Mouse (Mus musculus) liver, embryonic 11.5 days (tissue): ENCODE results near the gene Rhbdf2. TPM values are rescaled to one million over a fixed set of nuclear protein-coding genes. Genes with fewer than 3 reads are reported as not detected.

Source experiments
- ATAC-seq: fragments of 200-750 bp; cut with Nextera tagmentation; replicated peaks from 2 replicates; pipeline ENCODE4 v1.8.0; 2017; ENCODE audit warnings: moderate number of reproducible peaks, mild to moderate bottlenecking, moderate TSS enrichment, moderate library complexity; ENCODE audit not compliant: low FRiP score
- DNase-seq: peaks from one replicate; pipeline ENCODE4 v3.0.0-alpha.2; 2017; ENCODE audit warnings: low spot score
- H3K27ac ChIP-seq: fragments of 300-500 bp; sonication (generic); 2 replicates; pipeline ENCODE4 v1.5.1; 2014; ENCODE audit warnings: mild to moderate bottlenecking, low read depth, low read length, control low read depth
- H3K27me3 ChIP-seq: fragments of 300-500 bp; sonication (generic); replicated peaks from 2 replicates; pipeline ENCODE4 v1.6.1; 2014; ENCODE audit warnings: low read length, mixed read lengths; ENCODE audit not compliant: control insufficient read depth, insufficient read depth
- H3K36me3 ChIP-seq: fragments of 300-500 bp; sonication (generic); 2 replicates; pipeline ENCODE4 v1.6.1; 2014; ENCODE audit warnings: mild to moderate bottlenecking, low read length, moderate library complexity, mixed read lengths; ENCODE audit not compliant: control insufficient read depth, insufficient read depth
- H3K4me1 ChIP-seq: fragments of 300-500 bp; sonication (generic); replicated peaks from 2 replicates; pipeline ENCODE4 v1.6.1; 2014; ENCODE audit warnings: low read length, mixed read lengths; ENCODE audit not compliant: control insufficient read depth, insufficient read depth
- H3K4me2 ChIP-seq: fragments of 300-500 bp; sonication (generic); 2 replicates; pipeline ENCODE4 v1.6.1; 2014; ENCODE audit warnings: mild to moderate bottlenecking, control low read depth, moderate library complexity
- H3K4me3 ChIP-seq: fragments of 300-500 bp; sonication (generic); 2 replicates; pipeline ENCODE4 v1.5.1; 2014; ENCODE audit warnings: low read depth, low read length, control low read depth
- H3K9ac ChIP-seq: fragments of 300-500 bp; sonication (generic); 2 replicates; pipeline ENCODE4 v1.6.1; 2014; ENCODE audit warnings: low read depth, low read length, control low read depth
- H3K9me3 ChIP-seq: fragments of 300-500 bp; sonication (generic); 2 replicates; pipeline ENCODE4 v1.6.1; 2016; ENCODE audit warnings: low read length, inconsistent platforms, mixed read lengths; ENCODE audit not compliant: control insufficient read depth
- WGBS: fragments of 180-500 bp; shearing (Covaris S2); extraction: QIAGEN DNeasy Blood & Tissue Kit; methylation state at CpG from one replicate; pipeline ENCODE4 v1.1.7; 2014; 5-methylcytosine and 5-hydroxymethylcytosine counted together
- polyA plus RNA-seq: library from polyadenylated mRNA; unstranded; fragments of >200 nt; fragmentation: Nextera tagmentation; extraction: Ambion mirVana; gene quantifications from 2 replicates; pipeline ENCODE4 v1.2.1, GENCODE M21; 2014

Gene Rhbdf2
- polyA plus RNA-seq, 1 experiment from 2014 or later, result 10.6 TPM

DNA sequence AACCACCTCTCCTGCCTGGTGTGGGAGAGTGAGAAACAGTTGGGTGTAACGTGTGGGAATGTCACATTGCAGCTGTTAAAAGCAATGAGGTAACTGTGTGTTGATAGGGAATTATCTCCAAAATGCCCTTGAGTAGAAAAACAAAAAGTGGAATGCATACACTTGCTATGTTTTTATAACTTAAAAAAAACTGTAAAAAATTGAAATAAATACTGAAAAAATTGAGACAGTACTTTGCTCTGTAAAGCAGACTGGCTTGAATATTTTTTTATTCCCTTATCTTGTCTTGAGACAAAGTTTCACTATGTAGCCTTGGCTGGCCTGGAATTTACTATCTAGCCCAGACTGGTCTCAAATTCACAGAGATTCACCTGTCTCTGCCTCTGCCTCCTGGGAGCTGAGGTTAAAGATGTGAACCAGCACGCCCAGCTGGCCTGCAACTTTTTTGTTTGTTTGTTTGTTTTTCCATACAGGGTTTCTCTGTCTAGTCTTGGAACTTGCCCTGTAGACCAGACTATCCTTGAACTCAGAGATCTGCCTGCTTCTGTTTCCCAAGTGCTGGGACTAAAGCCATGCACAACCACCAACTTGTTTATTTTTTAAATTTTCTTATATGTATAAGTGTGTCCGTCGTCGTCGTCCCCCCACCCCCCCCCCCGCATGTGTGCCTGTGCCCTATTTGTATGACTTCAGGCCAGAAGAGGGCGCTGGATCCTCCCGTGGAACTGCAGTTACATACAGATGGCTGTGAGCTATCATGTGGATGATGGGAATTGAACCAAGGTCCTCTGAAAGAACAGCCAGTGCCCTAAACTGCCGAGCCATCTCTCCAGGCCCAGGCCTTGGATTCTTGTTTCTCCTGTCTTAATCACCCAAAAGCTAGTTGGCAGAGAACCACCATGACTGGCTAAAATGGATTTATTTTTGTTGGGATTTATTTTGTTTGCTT, 527 bp upstream of the Rhbdf2 start:
- peaks cover 40% of the 10 kb centered on the region for H3K4me1 ChIP-seq

DNA sequence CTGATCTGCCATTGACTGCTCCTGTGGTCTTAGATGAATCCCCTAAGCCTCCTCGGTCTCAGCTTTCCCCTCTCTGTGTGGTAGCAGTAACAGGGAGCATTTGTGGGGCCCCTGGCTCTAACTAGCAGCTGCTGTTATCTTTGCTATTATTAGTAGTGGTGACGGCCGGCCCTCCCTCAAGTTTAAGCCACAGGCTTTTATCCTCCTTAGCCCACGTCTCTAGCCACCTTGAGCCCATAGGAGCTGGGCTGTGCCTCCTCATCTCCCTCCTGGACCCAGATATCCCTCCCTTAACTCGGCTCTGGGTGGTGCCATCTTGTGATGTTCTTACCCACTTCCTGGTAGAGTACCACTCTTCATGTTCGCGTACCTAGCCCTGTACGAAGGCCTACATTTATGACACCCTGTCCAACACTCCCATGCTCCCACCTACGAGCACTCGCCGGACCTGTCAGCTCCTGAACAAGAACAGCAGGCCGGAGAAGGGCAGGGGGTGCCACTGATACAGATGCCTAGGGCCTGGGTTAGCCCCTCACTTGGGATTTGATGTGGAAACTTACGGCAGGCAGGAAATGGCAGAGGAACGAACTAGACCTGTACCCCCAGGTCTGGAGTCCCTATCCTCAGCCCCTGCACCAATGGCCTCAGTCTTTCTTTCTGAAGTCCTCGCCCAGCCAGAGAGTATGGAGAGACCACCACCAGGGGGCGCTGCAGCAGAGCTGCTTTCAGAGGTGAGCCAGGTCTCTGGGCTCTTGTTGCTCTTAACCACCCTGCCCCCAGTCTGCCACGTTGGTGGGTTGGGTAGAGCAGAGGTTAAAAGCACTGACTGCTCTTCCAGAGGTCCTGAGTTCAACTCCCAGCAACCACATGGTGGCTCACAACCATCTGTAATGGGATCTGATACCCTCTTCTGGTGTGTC, 1.5 kb downstream of the Rhbdf2 start:
- Histone ChIP-seq H3K27ac (peak overlapping the region; percentile 89), H3K9ac (peak overlapping the region; percentile 41; the same call in 1 of the 2 replicates), H3K4me3 (no peak overlapping the region), H3K27me3 (no peaks in the 10 kb centered on the region), H3K9me3 (no peaks in the 10 kb centered on the region), H3K4me1 (peaks cover 57% of the 10 kb centered on the region), H3K4me2 (peak overlapping the region; percentile 89), H3K36me3 (no peaks in the 10 kb centered on the region)
- WGBS, result 50% methylated on average over 17 of the region's 17 CpGs
- DNase-seq (peak; percentile 81), ATAC-seq (peak; percentile 35)

More for the DNA sequence above, 527 bp upstream of the Rhbdf2 start:
- no peak for DNase-seq
- WGBS, result 35% methylated on average over 10 of the region's 10 CpGs
- no peaks in the 10 kb centered on the region for H3K27me3 ChIP-seq
- no peaks in the 10 kb centered on the region for H3K36me3 ChIP-seq
- no peaks in the 10 kb centered on the region for H3K9me3 ChIP-seq
- no peak overlapping the region for H3K4me2 ChIP-seq
- no peak overlapping the region for H3K9ac ChIP-seq
- no peak overlapping the region for H3K4me3 ChIP-seq
- no peak overlapping the region for H3K27ac ChIP-seq
- ATAC-seq, result no peak

DNA sequence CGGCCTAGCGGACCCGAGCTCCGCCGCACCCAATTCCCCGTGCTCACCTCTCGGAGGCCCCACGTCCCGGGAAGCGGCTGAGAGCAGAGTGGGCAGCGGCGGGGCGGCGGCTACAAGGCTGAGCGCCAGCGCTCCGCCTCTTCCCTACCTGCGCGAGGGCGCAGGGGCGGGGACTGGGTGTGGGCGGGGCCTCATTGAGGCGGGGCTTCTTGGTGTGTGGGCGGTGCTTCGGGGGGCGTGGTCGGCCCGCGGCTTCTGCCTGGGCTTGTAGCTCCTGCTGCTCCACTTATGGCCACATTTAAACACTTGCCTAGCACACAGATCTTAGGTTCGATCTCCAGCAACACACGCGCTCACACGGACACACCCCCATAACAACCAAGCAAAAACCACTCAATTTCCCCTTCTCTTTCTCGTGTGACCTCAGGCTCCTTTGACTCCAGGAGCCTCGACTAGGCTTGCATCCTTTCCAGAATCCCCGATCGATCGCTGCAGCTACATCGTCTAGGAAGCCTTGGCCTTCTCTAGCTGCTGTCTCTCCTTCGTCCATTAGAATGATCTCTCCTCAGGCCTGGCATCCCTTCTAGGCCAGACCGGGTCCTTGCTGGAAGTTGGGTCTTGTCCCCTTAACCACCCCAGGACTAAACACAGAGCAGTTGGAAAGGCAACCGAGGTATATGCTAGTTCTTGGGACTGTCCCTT, 2.5 kb downstream of the Rhbdf2 start:
- Histone ChIP-seq H3K4me1 (peaks cover 67% of the 10 kb centered on the region), H3K9ac (peak overlapping the region; percentile 80), H3K27ac (peak overlapping the region; percentile 89), H3K4me2 (peak overlapping the region; percentile 89), H3K9me3 (no peaks in the 10 kb centered on the region), H3K27me3 (no peaks in the 10 kb centered on the region), H3K4me3 (peak overlapping the region; percentile 78), H3K36me3 (no peaks in the 10 kb centered on the region)
- WGBS, result 12% methylated on average over 42 of the region's 42 CpGs
- DNase-seq (peak; percentile 93), ATAC-seq (peak; percentile 67)

DNA sequence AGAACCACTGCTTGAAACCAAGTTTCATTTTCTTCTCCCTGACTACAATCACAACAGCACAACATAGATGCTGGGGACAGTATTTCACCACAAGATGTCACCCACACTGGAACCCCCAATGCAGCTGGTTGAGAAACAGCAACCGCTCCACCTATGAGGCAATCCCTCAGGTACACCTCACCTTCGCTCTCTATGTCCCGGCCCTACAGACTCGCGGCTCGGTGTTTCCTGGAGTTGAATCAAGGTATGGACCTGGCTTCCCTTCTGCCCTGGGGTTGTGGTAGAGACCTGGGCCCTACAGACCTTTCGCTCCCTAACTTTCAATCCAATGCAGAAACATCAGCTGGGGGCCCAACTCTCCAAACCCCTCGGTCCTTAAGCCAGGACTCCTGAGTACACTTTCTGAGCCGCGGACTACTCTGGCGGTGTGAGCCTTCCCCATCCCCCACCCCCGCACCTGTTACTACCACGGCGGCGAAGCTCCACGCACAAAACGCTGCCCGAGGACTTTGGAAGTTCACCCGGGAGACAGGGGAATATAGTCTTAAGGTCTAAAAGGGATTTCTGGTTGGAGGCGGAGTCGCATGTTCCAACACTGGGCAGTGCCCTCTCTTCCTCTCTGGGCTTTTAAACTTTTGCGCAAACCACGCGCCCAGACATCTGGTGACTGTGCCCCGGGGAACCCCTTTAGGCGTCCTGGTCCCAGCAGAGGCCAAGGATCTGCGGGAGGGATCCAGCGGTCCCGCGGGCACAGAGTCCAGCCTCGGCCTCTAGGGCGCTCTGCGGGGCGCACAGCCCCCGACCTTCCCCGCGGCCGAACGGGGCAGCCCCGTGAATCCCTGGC, 3.3 kb downstream of the Rhbdf2 start:
- WGBS, result 4% methylated on average over 40 of the region's 40 CpGs
- H3K4me1 ChIP-seq, result peaks cover 73% of the 10 kb centered on the region
- peak overlapping the region; percentile 78 for H3K4me3 ChIP-seq
- H3K27ac ChIP-seq, result peak overlapping the region; percentile 33; the same call in 1 of the 2 replicates
- H3K9ac ChIP-seq, result peak overlapping the region; percentile 80
- ATAC-seq (no peak; the same call in 1 of the 2 replicates), DNase-seq (no peak)
- no peaks in the 10 kb centered on the region for H3K9me3 ChIP-seq
- H3K27me3 ChIP-seq, result no peaks in the 10 kb centered on the region
- H3K36me3 ChIP-seq, result no peaks in the 10 kb centered on the region
- H3K4me2 ChIP-seq, result peak overlapping the region; percentile 89

DNA sequence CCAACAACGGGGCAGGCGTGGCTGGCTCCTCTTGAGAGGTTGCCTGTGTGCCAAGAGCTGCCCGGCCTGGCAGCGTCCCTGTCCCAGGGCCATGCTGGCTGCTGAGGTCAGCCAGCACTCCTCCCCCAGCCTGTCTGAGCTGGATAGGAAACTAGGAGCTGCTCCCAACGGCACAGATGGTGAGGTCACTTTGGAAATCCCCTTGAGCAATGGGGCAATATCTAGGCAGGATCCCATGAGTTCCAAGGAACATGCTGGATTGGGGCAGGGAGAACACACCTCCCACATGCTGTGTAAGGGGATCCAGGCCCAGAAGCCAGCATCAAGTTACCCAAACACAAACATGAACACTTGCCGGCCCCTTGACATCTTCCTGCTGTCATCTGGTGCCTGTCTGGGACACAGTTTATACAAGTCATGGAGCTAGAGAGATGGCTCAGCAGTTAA, 5.5 kb downstream of the Rhbdf2 start:
- Histone ChIP-seq H3K4me3 (no peak overlapping the region), H3K4me1 (peaks cover 85% of the 10 kb centered on the region), H3K27ac (peak overlapping the region; percentile 93), H3K9me3 (no peaks in the 10 kb centered on the region), H3K27me3 (no peaks in the 10 kb centered on the region), H3K36me3 (no peaks in the 10 kb centered on the region), H3K9ac (no peak overlapping the region), H3K4me2 (peak overlapping the region; percentile 89)
- DNase-seq (no peak), ATAC-seq (no peak)
- WGBS, result 59% methylated on average over 6 of the region's 6 CpGs

DNA sequence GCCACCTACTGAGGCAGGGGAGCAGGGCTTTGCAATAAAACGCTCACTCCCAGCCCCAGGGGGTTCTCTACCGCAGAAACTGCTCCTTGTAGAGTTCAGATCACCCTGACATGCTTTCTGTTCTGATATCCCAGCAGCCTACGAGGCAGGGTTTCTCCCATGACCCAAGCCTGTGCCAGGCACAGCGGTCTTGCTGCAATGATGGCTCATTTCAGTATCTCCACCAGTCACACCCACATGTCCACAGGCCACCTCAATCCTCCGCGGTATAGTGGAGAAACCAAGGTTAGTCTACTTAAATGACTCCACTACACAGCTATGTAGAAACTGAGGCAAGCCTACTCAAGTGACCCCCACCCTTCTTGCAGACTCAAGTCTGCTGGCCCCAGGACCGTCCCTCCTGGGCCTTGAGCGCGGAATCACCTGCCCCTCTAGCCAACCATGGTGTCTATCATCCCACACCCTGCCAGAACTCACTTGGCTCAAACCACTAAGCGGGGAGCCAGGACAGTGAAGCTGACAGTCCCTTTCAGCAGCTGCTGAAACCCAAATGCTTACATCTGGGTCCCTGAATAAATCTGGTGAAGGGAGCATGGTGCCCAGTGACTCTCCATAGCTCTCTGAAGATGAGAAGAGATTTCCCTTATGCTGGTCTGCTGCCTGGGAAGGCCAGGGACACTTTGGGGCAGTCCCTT, 6.1 kb downstream of the Rhbdf2 start:
- peak overlapping the region; percentile 61 for H3K9ac ChIP-seq
- H3K27me3 ChIP-seq, result no peaks in the 10 kb centered on the region
- no peak for DNase-seq
- 0 out of 2 replicates have a peak, but pooled peaks have one; percentile 21 for ATAC-seq
- H3K27ac ChIP-seq, result peak overlapping the region; percentile 93
- H3K4me1 ChIP-seq, result peaks cover 90% of the 10 kb centered on the region
- H3K4me2 ChIP-seq, result peak overlapping the region; percentile 89
- H3K4me3 ChIP-seq, result peak overlapping the region; percentile 38
- H3K36me3 ChIP-seq, result no peaks in the 10 kb centered on the region
- WGBS, result 67% methylated on average over 10 of the region's 10 CpGs
- H3K9me3 ChIP-seq, result no peaks in the 10 kb centered on the region

DNA sequence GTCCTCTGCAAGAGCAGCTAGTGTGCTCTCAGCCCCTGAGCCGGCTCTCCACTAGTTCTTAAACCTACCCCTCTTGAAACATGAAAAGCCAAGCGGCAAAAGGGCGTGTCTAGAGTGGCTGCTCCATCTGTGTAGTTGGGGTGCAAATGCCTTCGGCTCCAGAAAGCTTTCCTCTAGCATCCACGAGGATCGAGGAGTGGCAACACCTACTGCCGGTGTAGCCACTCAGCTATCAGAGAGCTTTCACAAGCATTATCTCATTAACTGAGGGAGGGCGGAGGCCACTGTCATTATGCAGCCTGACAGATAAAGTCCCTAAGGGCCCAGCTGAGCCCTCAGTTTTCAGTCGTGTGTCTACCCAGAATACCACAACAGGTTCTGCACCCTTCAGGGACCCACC, 6.7 kb downstream of the Rhbdf2 start:
- Histone ChIP-seq H3K27me3 (no peaks in the 10 kb centered on the region), H3K4me2 (peak overlapping the region; percentile 89), H3K27ac (peak overlapping the region; percentile 93), H3K4me3 (peak overlapping the region; percentile 38), H3K9ac (peak overlapping the region; percentile 61), H3K36me3 (no peaks in the 10 kb centered on the region), H3K9me3 (no peaks in the 10 kb centered on the region), H3K4me1 (peaks cover 90% of the 10 kb centered on the region)
- WGBS, result 18% methylated on average over 9 of the region's 9 CpGs
- peak; percentile 76 for ATAC-seq
- no peak for DNase-seq
